Mouse (Mus musculus) liver, embryonic 13.5 days (tissue): ENCODE data around the gene Thap2. TPM values are rescaled to one million over a fixed set of nuclear protein-coding genes. Genes with fewer than 3 reads are reported as not detected.

ENCODE experiments used
- ATAC-seq: fragments of 200-750 bp; cut with Nextera tagmentation; 2 replicates; pipeline ENCODE4 v1.8.0; 2017; ENCODE audit warnings: low read depth, mild to moderate bottlenecking, moderate number of reproducible peaks, moderate library complexity
- DNase-seq: peaks from one replicate; pipeline ENCODE4 v3.0.0; 2022
- H3K27ac ChIP-seq: fragments of 300-500 bp; sonication (generic); 2 replicates; pipeline ENCODE4 v1.5.1; 2015; ENCODE audit warnings: moderate library complexity, mild to moderate bottlenecking, inconsistent platforms
- H3K27me3 ChIP-seq: fragments of 300-500 bp; sonication (generic); 2 replicates; pipeline ENCODE4 v1.6.1; 2015; ENCODE audit warnings: mild to moderate bottlenecking, inconsistent platforms
- H3K36me3 ChIP-seq: fragments of 300-500 bp; sonication (generic); 2 replicates; pipeline ENCODE4 v1.6.1; 2015; ENCODE audit warnings: mild to moderate bottlenecking, inconsistent platforms
- H3K4me1 ChIP-seq: fragments of 300-500 bp; sonication (generic); replicated peaks from 2 replicates; pipeline ENCODE4 v1.6.1; 2015; ENCODE audit warnings: inconsistent platforms
- H3K4me2 ChIP-seq: fragments of 300-500 bp; sonication (generic); 2 replicates; pipeline ENCODE4 v1.6.1; 2015; ENCODE audit warnings: inconsistent platforms, mild to moderate bottlenecking, moderate library complexity
- H3K4me3 ChIP-seq: fragments of 300-500 bp; sonication (generic); replicated peaks from 2 replicates; pipeline ENCODE4 v1.5.1; 2015; ENCODE audit warnings: mild to moderate bottlenecking, inconsistent platforms
- H3K9ac ChIP-seq: fragments of 300-500 bp; sonication (generic); 2 replicates; pipeline ENCODE4 v1.6.1; 2015; ENCODE audit warnings: mild to moderate bottlenecking, inconsistent platforms
- H3K9me3 ChIP-seq: fragments of 300-500 bp; sonication (generic); replicated peaks from 2 replicates; pipeline ENCODE4 v1.6.1; 2016; ENCODE audit warnings: inconsistent platforms
- WGBS: fragments of 180-500 bp; shearing (Covaris S2); methylation state at CpG from one replicate; pipeline ENCODE4 v1.1.7; 2015; ENCODE audit not compliant: insufficient replicate concordance; 5-methylcytosine and 5-hydroxymethylcytosine counted together
- polyA plus RNA-seq: library from polyadenylated mRNA; unstranded; fragments of >200 nt; fragmentation: Nextera tagmentation; extraction: Ambion mirVana; gene quantifications from 2 replicates; pipeline ENCODE4 v1.2.1, GENCODE M21; 2015

Thap2 gene
- polyA plus RNA-seq: 7.0 and 9.0 TPM in 2 replicates

GRCm38 (mm10) chr10:115384221-115385017 is at the start of gene Thap2, which contains the start of gene Zfc3h1:
TSS of gene Thap2 (minus strand) at chr10:115384443.
TSS of gene Zfc3h1 (plus strand) at chr10:115384959.
- Histone ChIP-seq H3K27ac (peak within 1 kb of the TSS; percentile 99), H3K27me3 (no peaks in the 10 kb centered on the region), H3K4me2 (peak within 1 kb of the TSS; percentile 80), H3K4me3 (peak within 1 kb of the TSS; percentile 96), H3K4me1 (peaks cover 51% of the 10 kb centered on the region), H3K9ac (peak within 1 kb of the TSS; percentile 99), H3K9me3 (no peaks in the 10 kb centered on the region), H3K36me3 (peaks cover 18% of the 10 kb centered on the region)
- ATAC-seq (peak; percentile 97), DNase-seq (peak; percentile 97)
- under 1% methylated on average over 65 of the region's 65 CpGs for WGBS

- 78% methylated on average over 2 of the region's 2 CpGs for WGBS
These were observed 41.1 kb upstream of the Thap2 start for GRCm38 (mm10) chr10:115425351-115425750.

GRCm38 (mm10) chr10:115421976-115422375 is 37.7 kb upstream of the Thap2 start:
- H3K27me3 ChIP-seq: no peaks in the 10 kb centered on the region
- no peaks in the 10 kb centered on the region for H3K9me3 ChIP-seq
- no peak overlapping the region for H3K27ac ChIP-seq
- DNase-seq (no peak), ATAC-seq (no peak)
- H3K4me1 ChIP-seq: no peaks in the 10 kb centered on the region
- no peak overlapping the region for H3K9ac ChIP-seq
- 79% methylated on average over 4 of the region's 4 CpGs for WGBS
- H3K4me2 ChIP-seq: no peak overlapping the region
- H3K4me3 ChIP-seq: no peak overlapping the region
- peaks cover 74% of the 10 kb centered on the region for H3K36me3 ChIP-seq

More at GRCm38 (mm10) chr10:115425351-115425750, 41.1 kb upstream of the Thap2 start:
- H3K9me3 ChIP-seq: no peaks in the 10 kb centered on the region
- no peaks in the 10 kb centered on the region for H3K27me3 ChIP-seq
- no peak overlapping the region for H3K4me2 ChIP-seq
- DNase-seq (no peak), ATAC-seq (no peak)
- no peak overlapping the region for H3K27ac ChIP-seq
- H3K4me3 ChIP-seq: no peak overlapping the region
- H3K9ac ChIP-seq: no peak overlapping the region
- peaks cover 77% of the 10 kb centered on the region for H3K36me3 ChIP-seq
- no peaks in the 10 kb centered on the region for H3K4me1 ChIP-seq

- DNase-seq (no peak), ATAC-seq (no peak)
- Histone ChIP-seq H3K9ac (no peak overlapping the region), H3K36me3 (peaks cover 84% of the 10 kb centered on the region), H3K4me2 (no peak overlapping the region), H3K4me1 (no peaks in the 10 kb centered on the region), H3K27me3 (no peaks in the 10 kb centered on the region), H3K9me3 (no peaks in the 10 kb centered on the region), H3K27ac (no peak overlapping the region), H3K4me3 (no peak overlapping the region)
- WGBS: 85% methylated on average over 3 of the region's 3 CpGs
These were observed 29.8 kb upstream of the Thap2 start for GRCm38 (mm10) chr10:115414056-115414455.

GRCm38 (mm10) chr10:115413496-115413895 is 29.3 kb upstream of the Thap2 start:
- Histone ChIP-seq H3K27ac (no peak overlapping the region), H3K4me1 (no peaks in the 10 kb centered on the region), H3K9ac (no peak overlapping the region), H3K27me3 (no peaks in the 10 kb centered on the region), H3K36me3 (peaks cover 82% of the 10 kb centered on the region), H3K4me3 (no peak overlapping the region), H3K9me3 (no peaks in the 10 kb centered on the region), H3K4me2 (no peak overlapping the region)
- 81% methylated on average over 2 of the region's 2 CpGs for WGBS
- ATAC-seq (no peak), DNase-seq (no peak)

GRCm38 (mm10) chr10:115406393-115406792 is 22.1 kb upstream of the Thap2 start:
- Histone ChIP-seq H3K36me3 (peaks cover 76% of the 10 kb centered on the region), H3K9me3 (no peaks in the 10 kb centered on the region), H3K4me1 (no peaks in the 10 kb centered on the region), H3K27me3 (no peaks in the 10 kb centered on the region), H3K9ac (no peak overlapping the region), H3K4me3 (no peak overlapping the region), H3K4me2 (no peak overlapping the region), H3K27ac (no peak overlapping the region)
- DNase-seq (peak; percentile 41), ATAC-seq (no peak)
- 72% methylated on average over 6 of the region's 6 CpGs for WGBS

GRCm38 (mm10) chr10:115391896-115392295 is 7.7 kb upstream of the Thap2 start:
- Histone ChIP-seq H3K9ac (0 out of 2 replicates have a peak overlapping the region, but pooled peaks have one; percentile 13), H3K36me3 (peaks cover 69% of the 10 kb centered on the region), H3K4me2 (no peak overlapping the region), H3K4me3 (no peak overlapping the region), H3K4me1 (peaks cover 34% of the 10 kb centered on the region), H3K27ac (no peak overlapping the region), H3K27me3 (no peaks in the 10 kb centered on the region), H3K9me3 (no peaks in the 10 kb centered on the region)
- ATAC-seq (no peak), DNase-seq (no peak)
- 76% methylated on average over 1 of the region's 1 CpGs for whole genome bisulfite sequencing

- Histone ChIP-seq H3K4me2 (no peak overlapping the region), H3K9ac (no peak overlapping the region), H3K4me3 (no peak overlapping the region), H3K9me3 (no peaks in the 10 kb centered on the region), H3K27me3 (no peaks in the 10 kb centered on the region), H3K27ac (no peak overlapping the region), H3K36me3 (peaks cover 66% of the 10 kb centered on the region), H3K4me1 (peaks cover 37% of the 10 kb centered on the region)
- no peak for ATAC-seq
- no peak for DNase-seq
- 87% methylated on average over 4 of the region's 4 CpGs for WGBS
These were observed 6.8 kb upstream of the Thap2 start for GRCm38 (mm10) chr10:115391076-115391475.

- DNase-seq (no peak), ATAC-seq (no peak)
- Histone ChIP-seq H3K4me3 (0 out of 2 replicates have a peak overlapping the region, but pooled peaks have one; percentile 12), H3K9me3 (no peaks in the 10 kb centered on the region), H3K4me2 (peak overlapping the region; percentile 80), H3K4me1 (peaks cover 40% of the 10 kb centered on the region), H3K9ac (peak overlapping the region; percentile 15; the same call in 1 of the 2 replicates), H3K27ac (no peak overlapping the region), H3K36me3 (peaks cover 37% of the 10 kb centered on the region), H3K27me3 (no peaks in the 10 kb centered on the region)
- 85% methylated on average over 3 of the region's 3 CpGs for WGBS
These were observed 3.6 kb upstream of the Thap2 start for GRCm38 (mm10) chr10:115387891-115388290.

- Histone ChIP-seq H3K27me3 (no peaks in the 10 kb centered on the region), H3K27ac (peak overlapping the region; percentile 99), H3K9ac (peak overlapping the region; percentile 99), H3K4me1 (peaks cover 51% of the 10 kb centered on the region), H3K4me2 (peak overlapping the region; percentile 80), H3K9me3 (no peaks in the 10 kb centered on the region), H3K36me3 (peaks cover 23% of the 10 kb centered on the region), H3K4me3 (peak overlapping the region; percentile 96)
- DNase-seq (peak; percentile 68), ATAC-seq (peak; percentile 44)
- WGBS: under 1% methylated on average over 97 of the region's 101 CpGs
These were observed 1.1 kb upstream of the Thap2 start for GRCm38 (mm10) chr10:115385018-115386002.
